Mouse (Mus musculus) erythroblast, embryonic 14.5 days (primary cell): ENCODE results near the gene Aox1.

ENCODE experiments used
- GATA1 ChIP-seq: IDR thresholded peaks from 2 replicates; pipeline ENCODE4 v1.6.1; 2012; ENCODE audit warnings: low read length, inconsistent platforms, mixed read lengths
- TAL1 ChIP-seq: IDR thresholded peaks from 3 replicates; pipeline ENCODE4 v1.6.1; 2012; ENCODE audit warnings: low read length, inconsistent platforms, mixed read lengths

DNA sequence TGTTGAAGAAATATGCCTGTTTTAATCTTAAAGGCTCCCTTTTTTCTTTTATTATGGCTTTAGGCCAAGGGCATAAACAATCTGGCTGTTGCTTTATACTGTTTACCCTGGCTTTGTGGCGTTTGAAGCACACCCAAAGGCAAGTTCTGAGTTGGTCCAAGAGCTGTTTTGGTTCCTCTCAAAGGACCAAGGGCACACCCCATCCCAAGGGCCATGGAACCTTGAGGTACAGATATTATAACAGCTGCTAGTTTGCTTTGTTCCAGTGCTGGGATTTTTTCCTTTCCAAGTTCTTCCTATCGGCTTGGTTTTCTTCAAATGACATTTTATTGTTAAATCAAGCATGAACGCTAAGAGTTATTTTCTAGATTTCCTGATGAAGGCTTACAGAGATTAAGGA lies 35.9 kb downstream of the Aox1 start:
- no peak for TF ChIP-seq TAL1
- no peak for TF ChIP-seq GATA1
